Mouse (Mus musculus): Measurements from ENCODE around the gene Sptb. TPM values are rescaled to one million over a fixed set of nuclear protein-coding genes. Genes with fewer than 3 reads are reported as not detected.
A peak's percentile ranks its signal among the peaks of the same experiment; 100 is the strongest.

Sptb gene
- polyA plus RNA-seq, 1 experiment from 2014 or later, result 0.90 TPM

DNA sequence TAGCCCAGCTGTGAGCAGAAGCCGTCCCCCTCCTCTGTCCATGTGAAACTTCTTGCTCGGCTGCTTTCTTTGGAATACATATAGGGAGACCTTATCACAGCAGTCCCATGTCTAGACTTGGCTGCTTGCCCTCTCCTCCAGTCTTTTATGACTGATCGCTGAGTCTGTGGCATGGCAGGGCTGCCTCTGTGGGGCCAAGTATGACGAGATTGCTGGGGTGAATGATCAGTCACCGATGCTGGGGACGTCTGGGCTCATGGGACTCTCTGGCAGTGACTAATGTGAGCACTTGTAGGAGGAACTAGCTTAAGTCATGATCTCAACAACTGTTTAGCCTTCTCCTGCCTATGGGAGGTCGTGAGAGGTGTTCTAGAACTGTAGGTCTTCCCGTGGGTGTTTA, 158.0 kb downstream of the Sptb start:
- no peaks in the 10 kb centered on the region for H3K27me3 ChIP-seq (replicated peaks; ENCODE audit: control insufficient read depth, insufficient read depth, low read length)

DNA sequence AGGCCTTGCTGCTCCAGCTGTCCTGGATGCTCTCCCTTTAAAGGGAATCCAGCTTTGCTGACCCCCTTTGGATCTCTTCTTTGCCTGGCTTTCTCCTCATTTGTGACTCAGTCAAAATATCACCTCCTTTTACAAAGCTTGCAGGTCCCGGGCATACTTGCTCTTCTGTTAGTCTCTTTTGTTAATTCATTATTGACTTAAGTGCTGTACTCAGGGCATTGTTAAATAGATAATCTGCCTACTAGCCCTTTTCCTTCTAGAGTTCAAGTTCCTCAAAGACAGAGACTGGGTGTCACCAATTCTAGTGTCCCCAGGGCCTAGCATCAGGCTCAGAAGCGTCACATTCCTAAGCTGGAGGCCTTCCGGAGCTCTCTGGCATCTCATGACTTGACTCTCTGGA, 161.1 kb downstream of the Sptb start:
- Histone ChIP-seq H3K9ac (ENCODE audit: low read length) (no peak overlapping the region), H3K36me3 (ENCODE audit: control insufficient read depth, insufficient read depth, low read length) (no peaks in the 10 kb centered on the region), H3K27me3 (replicated peaks; ENCODE audit: control insufficient read depth, insufficient read depth, low read length) (peaks cover 5% of the 10 kb centered on the region; the same call in 1 of the 2 replicates), H3K4me3 (ENCODE audit: low read depth, low read length) (no peak overlapping the region), H3K27ac (ENCODE audit: low read depth, low read length) (no peak overlapping the region), H3K9me3 (replicated peaks; ENCODE audit: control insufficient read depth, low read length) (no peaks in the 10 kb centered on the region), H3K4me1 (ENCODE audit: control insufficient read depth, insufficient read depth, low read length) (peaks cover 14% of the 10 kb centered on the region), H3K4me2 (ENCODE audit: low read length) (no peak overlapping the region)
- 63% methylated on average over 3 of the region's 3 CpGs for WGBS
- ATAC-seq, result no peak
- no peak for DNase-seq (ENCODE audit: low spot score)

More for the DNA sequence above, 158.0 kb downstream of the Sptb start:
- Histone ChIP-seq H3K4me3 (ENCODE audit: low read depth, low read length) (no peak overlapping the region), H3K9me3 (replicated peaks; ENCODE audit: control insufficient read depth, low read length) (no peaks in the 10 kb centered on the region), H3K9ac (ENCODE audit: low read length) (no peak overlapping the region), H3K4me2 (ENCODE audit: low read length) (no peak overlapping the region), H3K27ac (ENCODE audit: low read depth, low read length) (no peak overlapping the region), H3K36me3 (ENCODE audit: control insufficient read depth, insufficient read depth, low read length) (no peaks in the 10 kb centered on the region), H3K4me1 (ENCODE audit: control insufficient read depth, insufficient read depth, low read length) (peaks cover 6% of the 10 kb centered on the region)
- ATAC-seq (no peak), DNase-seq (ENCODE audit: low spot score) (no peak)
- WGBS, result 79% methylated on average over 8 of the region's 8 CpGs

DNA sequence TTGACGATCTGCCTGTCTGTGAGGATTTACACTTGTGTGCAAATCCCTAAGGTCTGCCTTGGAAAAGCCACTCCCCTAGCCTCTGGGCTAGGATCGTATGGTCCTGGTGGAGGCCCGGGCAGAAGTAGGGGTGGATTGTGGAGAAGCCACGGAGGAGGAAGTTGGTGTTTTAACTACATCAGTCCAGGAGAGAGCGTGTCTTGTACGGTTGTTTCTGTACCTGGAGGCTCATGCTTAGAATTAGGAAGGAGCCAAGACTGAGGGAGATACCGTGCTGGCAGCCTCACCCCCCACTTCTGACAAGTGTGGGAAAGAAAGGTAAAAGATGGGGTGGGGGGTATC, 162.3 kb downstream of the Sptb start:
- H3K4me1 ChIP-seq (ENCODE audit: control insufficient read depth, insufficient read depth, low read length), result peaks cover 14% of the 10 kb centered on the region
- no peak for ATAC-seq
- H3K9me3 ChIP-seq (replicated peaks; ENCODE audit: control insufficient read depth, low read length), result no peaks in the 10 kb centered on the region
- 21% methylated on average over 7 of the region's 7 CpGs for WGBS
- peaks cover 5% of the 10 kb centered on the region; the same call in 1 of the 2 replicates for H3K27me3 ChIP-seq (replicated peaks; ENCODE audit: control insufficient read depth, insufficient read depth, low read length)
- no peak overlapping the region for H3K4me3 ChIP-seq (ENCODE audit: low read depth, low read length)
- DNase-seq (ENCODE audit: low spot score), result no peak
- H3K36me3 ChIP-seq (ENCODE audit: control insufficient read depth, insufficient read depth, low read length), result no peaks in the 10 kb centered on the region
- no peak overlapping the region for H3K27ac ChIP-seq (ENCODE audit: low read depth, low read length)
- no peak overlapping the region for H3K9ac ChIP-seq (ENCODE audit: low read length)
- H3K4me2 ChIP-seq (ENCODE audit: low read length), result no peak overlapping the region

DNA sequence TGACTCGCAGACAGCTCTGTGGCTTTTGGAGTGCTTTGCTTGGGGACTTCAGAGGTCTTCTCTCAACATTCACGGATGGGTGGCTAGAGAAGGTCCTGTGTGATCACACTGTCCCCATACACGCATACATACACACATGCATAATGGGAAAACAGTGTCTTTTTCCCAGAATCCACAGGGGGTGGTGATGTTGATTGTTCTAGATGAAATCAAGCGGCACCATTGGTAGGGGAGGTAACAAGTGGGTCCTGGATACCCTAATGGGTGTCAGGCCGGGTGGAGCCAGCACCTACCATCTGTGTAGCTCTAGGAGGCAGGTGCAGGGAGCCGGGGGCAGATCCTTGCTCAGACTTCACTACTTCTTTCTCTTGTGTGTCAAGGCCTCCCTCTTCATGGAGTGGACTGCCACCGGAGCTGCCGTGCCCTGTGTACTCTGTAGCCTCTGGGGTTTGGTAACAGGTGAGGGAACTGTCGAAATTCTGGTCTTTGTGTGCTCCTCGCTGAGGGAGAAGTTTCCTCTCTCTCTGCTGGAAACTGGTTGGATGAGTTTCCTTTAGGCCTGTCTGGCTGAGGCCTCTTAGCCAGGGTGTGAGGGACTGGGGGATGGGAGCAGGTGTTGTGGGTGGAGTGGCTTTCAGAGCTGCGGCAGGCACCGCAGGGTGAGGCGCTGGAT, 162.8 kb downstream of the Sptb start:
- H3K36me3 ChIP-seq (ENCODE audit: control insufficient read depth, insufficient read depth, low read length), result no peaks in the 10 kb centered on the region
- H3K4me3 ChIP-seq (ENCODE audit: low read depth, low read length), result no peak overlapping the region
- no peaks in the 10 kb centered on the region for H3K9me3 ChIP-seq (replicated peaks; ENCODE audit: control insufficient read depth, low read length)
- no peak overlapping the region for H3K9ac ChIP-seq (ENCODE audit: low read length)
- DNase-seq (ENCODE audit: low spot score), result no peak
- H3K4me1 ChIP-seq (ENCODE audit: control insufficient read depth, insufficient read depth, low read length), result peaks cover 14% of the 10 kb centered on the region
- ATAC-seq, result peak; percentile 23; the same call in 1 of the 2 replicates
- 18% methylated on average over 13 of the region's 13 CpGs for WGBS
- H3K27me3 ChIP-seq (replicated peaks; ENCODE audit: control insufficient read depth, insufficient read depth, low read length), result peaks cover 5% of the 10 kb centered on the region; the same call in 1 of the 2 replicates
- no peak overlapping the region for H3K27ac ChIP-seq (ENCODE audit: low read depth, low read length)
- H3K4me2 ChIP-seq (ENCODE audit: low read length), result peak overlapping the region; percentile 39; the same call in 1 of the 2 replicates

DNA sequence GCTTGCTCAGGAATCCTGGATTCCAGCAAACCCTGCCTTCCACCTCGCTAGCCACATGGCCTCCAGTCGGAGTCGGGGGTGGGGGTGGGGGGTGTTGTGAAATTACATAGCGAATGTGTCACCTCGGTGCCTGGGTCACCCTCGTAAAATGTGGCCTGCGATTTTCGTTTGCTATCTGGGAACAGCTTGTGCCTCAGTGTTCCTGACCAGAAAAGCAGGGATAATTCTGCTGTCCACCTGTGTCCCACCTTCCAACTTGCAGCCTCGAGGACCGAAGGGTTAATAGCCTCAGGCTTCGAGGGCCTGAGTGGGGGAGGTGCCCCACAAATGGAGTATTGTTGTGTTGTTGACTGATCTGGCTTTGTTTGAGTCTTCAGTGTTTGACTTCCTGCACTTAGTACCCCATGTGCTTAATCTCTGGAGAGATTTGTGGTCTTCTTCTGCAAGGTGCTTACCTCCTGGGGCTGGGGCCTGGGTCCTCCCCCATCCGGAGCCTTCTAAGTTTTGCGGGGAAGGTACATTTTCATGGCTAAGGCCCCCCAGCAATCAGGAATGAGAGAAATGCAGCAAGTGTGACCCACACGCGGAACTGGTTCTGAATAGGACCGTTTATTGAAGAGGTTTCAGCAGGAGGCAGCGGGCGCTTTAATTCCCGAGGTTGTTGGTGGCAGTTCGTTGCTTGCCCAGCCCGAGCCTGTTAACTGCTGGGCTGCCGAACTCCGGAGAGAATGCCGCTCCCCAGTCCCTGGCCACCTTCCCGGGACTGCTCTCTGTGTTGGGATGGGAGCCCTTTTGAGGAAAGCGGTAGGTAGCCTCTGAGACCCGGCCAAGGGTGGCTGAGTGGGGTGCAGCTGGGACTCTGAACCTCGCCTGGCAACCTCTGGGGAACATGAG, 163.7 kb downstream of the Sptb start:
- peaks cover 14% of the 10 kb centered on the region for H3K4me1 ChIP-seq (ENCODE audit: control insufficient read depth, insufficient read depth, low read length)
- no peak overlapping the region for H3K4me3 ChIP-seq (ENCODE audit: low read depth, low read length)
- peak overlapping the region; percentile 39 for H3K4me2 ChIP-seq (ENCODE audit: low read length)
- H3K27ac ChIP-seq (ENCODE audit: low read depth, low read length), result no peak overlapping the region
- ATAC-seq, result peak; percentile 65; the same call in 1 of the 2 replicates
- peaks cover 5% of the 10 kb centered on the region; the same call in 1 of the 2 replicates for H3K27me3 ChIP-seq (replicated peaks; ENCODE audit: control insufficient read depth, insufficient read depth, low read length)
- WGBS, result 5% methylated on average over 28 of the region's 28 CpGs
- H3K9me3 ChIP-seq (replicated peaks; ENCODE audit: control insufficient read depth, low read length), result no peaks in the 10 kb centered on the region
- H3K9ac ChIP-seq (ENCODE audit: low read length), result no peak overlapping the region
- DNase-seq (ENCODE audit: low spot score), result peak; percentile 59
- H3K36me3 ChIP-seq (ENCODE audit: control insufficient read depth, insufficient read depth, low read length), result no peaks in the 10 kb centered on the region

DNA sequence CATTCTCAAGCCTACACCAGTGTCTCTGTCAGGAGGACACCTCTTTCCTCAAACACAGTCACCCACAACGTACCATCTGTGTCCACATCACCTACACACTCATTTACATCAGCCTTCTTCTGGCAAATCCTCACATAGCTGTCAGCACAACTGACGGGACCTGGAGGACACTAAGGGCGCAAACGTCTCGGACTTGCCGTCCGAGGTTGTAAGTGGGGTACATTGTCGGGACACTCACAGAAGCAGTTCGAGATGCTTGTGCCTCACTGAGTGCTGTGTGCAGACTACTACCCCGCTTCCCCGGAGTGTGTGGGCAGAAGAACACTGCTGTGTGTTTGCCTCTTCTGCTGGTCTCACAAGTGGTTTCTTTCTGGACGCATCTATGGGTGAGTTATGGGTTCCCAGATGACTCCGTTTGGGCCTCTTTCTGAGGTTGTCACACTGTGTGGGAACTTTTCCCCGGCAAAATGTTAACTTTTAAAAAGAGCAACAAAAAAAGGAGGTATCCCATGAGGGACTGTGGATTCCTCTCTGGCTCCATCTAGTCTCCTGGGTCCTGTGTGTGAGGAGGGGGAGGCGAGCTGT, 164.5 kb downstream of the Sptb start:
- Histone ChIP-seq H3K4me3 (ENCODE audit: low read depth, low read length) (no peak overlapping the region), H3K27ac (ENCODE audit: low read depth, low read length) (no peak overlapping the region), H3K36me3 (ENCODE audit: control insufficient read depth, insufficient read depth, low read length) (no peaks in the 10 kb centered on the region), H3K4me2 (ENCODE audit: low read length) (no peak overlapping the region), H3K27me3 (replicated peaks; ENCODE audit: control insufficient read depth, insufficient read depth, low read length) (peaks cover 5% of the 10 kb centered on the region; the same call in 1 of the 2 replicates), H3K4me1 (ENCODE audit: control insufficient read depth, insufficient read depth, low read length) (peaks cover 14% of the 10 kb centered on the region), H3K9me3 (replicated peaks; ENCODE audit: control insufficient read depth, low read length) (no peaks in the 10 kb centered on the region), H3K9ac (ENCODE audit: low read length) (no peak overlapping the region)
- WGBS, result 56% methylated on average over 15 of the region's 15 CpGs
- no peak for DNase-seq (ENCODE audit: low spot score)
- no peak for ATAC-seq

DNA sequence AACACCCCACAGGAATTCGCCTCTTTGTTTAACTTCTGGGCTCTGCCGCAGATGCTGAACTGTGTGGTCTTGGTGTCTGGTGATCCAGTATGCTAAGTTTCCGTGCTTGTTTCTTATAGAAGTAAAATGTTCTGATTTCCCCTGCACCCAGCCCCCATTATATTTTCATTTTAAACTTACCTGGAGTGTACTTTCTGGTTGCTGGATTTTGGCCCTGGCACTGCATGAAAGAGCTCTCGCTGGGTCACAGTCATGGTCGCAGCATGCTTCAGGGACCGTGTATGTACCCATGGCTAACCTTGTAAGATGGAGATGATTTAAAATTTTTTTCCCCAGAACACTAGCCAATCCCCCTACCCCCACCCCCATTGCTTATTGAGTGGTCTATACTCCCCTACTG, 168.5 kb downstream of the Sptb start:
- H3K4me3 ChIP-seq (ENCODE audit: low read depth, low read length), result no peak overlapping the region
- peaks cover 4% of the 10 kb centered on the region; the same call in 1 of the 2 replicates for H3K4me1 ChIP-seq (ENCODE audit: control insufficient read depth, insufficient read depth, low read length)
- WGBS, result 77% methylated on average over 6 of the region's 6 CpGs
- no peak overlapping the region for H3K27ac ChIP-seq (ENCODE audit: low read depth, low read length)
- peaks cover 5% of the 10 kb centered on the region; the same call in 1 of the 2 replicates for H3K27me3 ChIP-seq (replicated peaks; ENCODE audit: control insufficient read depth, insufficient read depth, low read length)
- no peak for ATAC-seq
- no peaks in the 10 kb centered on the region for H3K36me3 ChIP-seq (ENCODE audit: control insufficient read depth, insufficient read depth, low read length)
- H3K9ac ChIP-seq (ENCODE audit: low read length), result no peak overlapping the region
- no peaks in the 10 kb centered on the region for H3K9me3 ChIP-seq (replicated peaks; ENCODE audit: control insufficient read depth, low read length)
- no peak overlapping the region for H3K4me2 ChIP-seq (ENCODE audit: low read length)
- no peak for DNase-seq (ENCODE audit: low spot score)

DNA sequence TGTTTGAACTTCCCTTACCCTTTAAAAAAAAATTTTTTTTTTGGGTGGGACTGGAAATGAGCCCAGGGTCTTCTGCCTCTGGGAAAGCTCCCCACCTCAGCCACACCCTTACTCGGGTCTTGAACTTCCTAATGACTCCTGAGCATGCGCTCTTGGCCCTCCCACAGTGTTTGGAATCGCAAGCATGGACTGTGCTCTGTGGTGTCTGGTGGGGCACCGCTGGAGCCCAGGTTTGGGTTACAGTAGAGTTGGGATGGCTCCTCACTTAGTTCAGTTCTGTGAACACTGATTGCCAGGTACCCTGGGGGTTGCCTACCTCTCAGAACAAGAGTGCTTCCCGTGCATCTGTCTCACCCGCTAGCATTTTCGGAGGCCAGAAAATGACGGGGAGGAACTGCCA, 168.9 kb downstream of the Sptb start:
- Histone ChIP-seq H3K4me1 (ENCODE audit: control insufficient read depth, insufficient read depth, low read length) (peaks cover under 1% of the 10 kb centered on the region; the same call in 1 of the 2 replicates), H3K27me3 (replicated peaks; ENCODE audit: control insufficient read depth, insufficient read depth, low read length) (peaks cover 5% of the 10 kb centered on the region; the same call in 1 of the 2 replicates), H3K4me3 (ENCODE audit: low read depth, low read length) (no peak overlapping the region), H3K27ac (ENCODE audit: low read depth, low read length) (no peak overlapping the region), H3K9ac (ENCODE audit: low read length) (no peak overlapping the region), H3K4me2 (ENCODE audit: low read length) (no peak overlapping the region), H3K9me3 (replicated peaks; ENCODE audit: control insufficient read depth, low read length) (no peaks in the 10 kb centered on the region), H3K36me3 (ENCODE audit: control insufficient read depth, insufficient read depth, low read length) (no peaks in the 10 kb centered on the region)
- ATAC-seq (no peak), DNase-seq (ENCODE audit: low spot score) (no peak)
- 43% methylated on average over 8 of the region's 8 CpGs for WGBS

Measured in forebrain, embryonic 14.5 days (tissue).